Mouse (Mus musculus): ENCODE measurements around the gene Pmepa1.

The Pmepa1 gene

GRCm38 (mm10) chr2:173186047-173186943, 90.0 kb downstream of the Pmepa1 start:
- CTCF ChIA-PET: interaction anchor here (0.6 to 3.0 kb wide), 4 partner anchors 361 to 1554 kb away, joined by 3 to 11 read pairs (median 4); no protein-coding TSS in a partner anchor

DNA sequence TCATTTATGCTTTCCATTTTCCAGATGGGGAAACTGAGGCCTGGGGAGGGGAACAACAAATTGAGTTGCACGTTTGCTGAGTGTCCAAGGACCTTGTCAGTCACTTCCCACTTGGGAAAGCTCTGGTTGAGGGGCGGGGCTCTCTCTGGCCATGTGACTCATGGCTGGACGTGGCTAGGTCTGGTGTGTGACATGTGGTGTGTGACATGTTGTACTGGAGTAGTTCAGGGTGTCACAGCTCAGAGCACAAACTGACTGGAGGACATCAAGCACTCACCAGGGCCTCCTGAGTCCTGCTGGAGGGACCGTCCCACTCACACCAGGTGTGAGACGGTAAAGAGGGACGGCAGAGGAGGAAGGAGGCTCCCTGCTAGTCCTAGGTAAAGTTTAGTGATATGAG, 91.1 kb downstream of the Pmepa1 start:
- CTCF ChIA-PET: interaction anchor here (1.8 to 3.0 kb wide), 2 partner anchors 362 to 376 kb away, joined by 4 to 11 read pairs; no protein-coding TSS in a partner anchor

- CTCF ChIA-PET: interaction anchor here (3.0 kb wide), 1 partner anchor 377 kb away, joined by 11 read pairs; no protein-coding TSS in a partner anchor
Observed at GRCm38 (mm10) chr2:173184475-173185080, 91.8 kb downstream of the Pmepa1 start.

DNA sequence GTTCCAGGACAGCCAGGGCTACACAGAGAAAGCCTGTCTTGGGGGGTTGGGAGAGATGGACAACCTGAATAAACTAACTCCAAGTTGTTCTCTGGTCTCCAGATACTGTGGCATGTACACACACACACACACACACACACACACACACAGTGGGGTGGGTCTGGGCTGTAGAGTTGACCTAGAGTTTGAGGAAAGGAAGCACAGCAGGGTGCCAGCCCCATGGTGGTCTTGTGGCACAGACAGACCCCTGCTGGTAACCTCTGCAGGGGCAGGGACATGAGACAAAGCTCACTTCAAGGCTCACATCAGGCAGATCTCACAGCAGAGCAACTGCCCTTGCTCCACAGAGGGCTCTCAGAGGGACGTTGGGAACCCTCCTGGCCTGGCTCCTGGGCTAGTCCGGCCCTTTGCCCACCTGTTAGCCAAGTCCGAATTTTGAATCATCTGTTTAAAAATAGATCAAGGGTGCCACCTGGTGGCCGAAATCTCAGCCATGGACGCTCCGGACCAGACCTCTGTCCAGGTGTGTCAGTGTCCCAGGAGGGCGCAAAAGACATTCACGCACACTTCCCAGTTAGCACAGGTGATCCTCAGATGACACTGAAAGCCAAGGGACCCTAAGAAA, 92.4 kb downstream of the Pmepa1 start:
- CTCF ChIA-PET: interaction anchor here (3.0 kb wide), 1 partner anchor 377 kb away, joined by 11 read pairs; no protein-coding TSS in a partner anchor

DNA sequence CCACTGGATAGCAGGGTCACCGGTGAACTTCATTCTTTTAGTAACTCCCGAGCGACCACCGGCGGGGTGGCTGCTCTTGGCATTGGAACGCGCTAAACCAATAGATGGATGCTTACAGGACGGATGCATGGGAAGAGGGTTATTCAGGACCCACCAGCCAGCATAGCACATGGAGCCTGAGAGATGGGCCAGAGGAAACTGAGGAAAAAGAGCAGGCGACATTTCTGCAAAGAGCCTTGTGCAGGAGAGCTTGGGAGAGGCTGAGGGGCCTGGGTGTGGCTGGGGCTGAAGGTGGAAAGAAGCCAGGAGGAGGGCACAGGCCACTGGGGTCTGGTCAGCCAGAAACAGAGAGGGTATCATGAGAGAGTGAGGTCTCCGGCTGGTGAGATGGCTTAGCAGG, 93.0 kb downstream of the Pmepa1 start:
- CTCF ChIA-PET: no interaction called here

- CTCF ChIA-PET: no interaction called here
Observed at GRCm38 (mm10) chr2:173182796-173183195, 93.5 kb downstream of the Pmepa1 start.

- CTCF ChIA-PET: interaction anchor here (0.6 kb wide), 1 partner anchor 215 kb away, joined by 3 read pairs; no protein-coding TSS in a partner anchor
Observed at GRCm38 (mm10) chr2:173181901-173182300, 94.4 kb downstream of the Pmepa1 start.

DNA sequence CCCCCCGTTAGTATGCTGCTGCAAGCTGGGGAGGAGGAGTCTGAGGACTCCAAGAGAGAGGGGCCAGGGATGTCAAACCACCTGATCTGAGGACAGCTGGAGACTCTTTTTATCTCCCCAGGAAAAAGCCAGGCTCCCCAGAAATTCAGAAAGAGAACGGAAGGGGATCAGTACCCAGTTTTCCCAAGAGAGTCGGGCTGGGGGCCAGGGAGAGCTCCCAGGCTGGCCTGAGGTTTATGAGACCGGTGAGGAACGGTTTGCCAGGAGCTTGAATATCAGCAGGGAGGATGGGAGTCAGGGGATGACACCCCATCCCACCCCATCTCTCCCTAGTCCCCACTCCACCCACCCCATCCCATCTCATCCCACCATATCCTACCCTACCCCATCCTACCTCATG, 94.8 kb downstream of the Pmepa1 start:
- CTCF ChIA-PET: interaction anchor here (0.6 kb wide), 1 partner anchor 215 kb away, joined by 3 read pairs; no protein-coding TSS in a partner anchor

- CTCF ChIA-PET: interaction anchor here (0.6 to 1.3 kb wide), 2 partner anchors 216 to 381 kb away, joined by 3 read pairs; no protein-coding TSS in a partner anchor
Observed at GRCm38 (mm10) chr2:173180721-173181388, 95.5 kb downstream of the Pmepa1 start.

GRCm38 (mm10) chr2:173180026-173180425, 96.3 kb downstream of the Pmepa1 start:
- CTCF ChIA-PET: interaction anchor here (1.3 kb wide), 1 partner anchor 382 kb away, joined by 3 read pairs; no protein-coding TSS in a partner anchor

DNA sequence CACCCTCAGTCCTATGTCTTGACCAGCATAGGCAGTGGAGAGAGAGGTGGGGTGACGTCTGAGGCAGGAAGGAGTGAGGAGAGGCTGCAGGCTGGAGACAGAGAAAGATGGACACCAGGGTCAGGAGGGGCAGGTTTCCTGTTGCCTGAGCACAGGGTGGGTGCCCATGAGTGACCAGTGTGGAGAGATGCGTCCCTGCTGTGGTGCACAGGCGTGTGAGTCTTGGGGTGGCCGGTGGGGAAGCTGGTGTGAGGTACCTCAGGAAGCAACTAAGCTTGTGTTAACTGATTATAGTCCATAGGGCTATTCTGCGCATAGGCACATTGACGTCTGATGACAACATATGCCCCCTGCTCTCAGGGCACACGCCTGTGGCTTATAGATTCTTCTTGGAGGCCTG, 97.3 kb downstream of the Pmepa1 start:
- CTCF ChIA-PET: no interaction called here

DNA sequence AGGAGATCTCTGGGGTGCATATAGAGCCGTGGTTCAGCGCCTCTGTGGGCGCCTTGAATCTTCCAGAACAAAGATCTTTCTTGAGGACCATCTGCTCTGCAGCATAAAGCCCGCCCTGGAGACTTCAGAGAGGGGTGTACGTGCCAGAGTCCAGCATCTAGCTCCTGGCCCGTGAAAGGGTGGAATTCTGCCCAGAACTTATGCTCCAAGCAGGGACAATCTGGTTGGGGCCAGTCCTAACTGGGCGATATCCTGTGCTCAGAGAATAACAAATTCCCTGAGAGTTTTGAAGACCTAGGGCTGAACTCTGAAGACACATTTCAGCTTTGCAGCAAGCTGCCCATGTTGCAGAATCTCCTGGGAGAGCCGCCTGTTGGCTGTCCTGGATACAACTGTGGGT, 98.4 kb downstream of the Pmepa1 start:
- CTCF ChIA-PET: no interaction called here

- CTCF ChIA-PET: no interaction called here
Observed at GRCm38 (mm10) chr2:173177481-173177880, 98.9 kb downstream of the Pmepa1 start.

DNA sequence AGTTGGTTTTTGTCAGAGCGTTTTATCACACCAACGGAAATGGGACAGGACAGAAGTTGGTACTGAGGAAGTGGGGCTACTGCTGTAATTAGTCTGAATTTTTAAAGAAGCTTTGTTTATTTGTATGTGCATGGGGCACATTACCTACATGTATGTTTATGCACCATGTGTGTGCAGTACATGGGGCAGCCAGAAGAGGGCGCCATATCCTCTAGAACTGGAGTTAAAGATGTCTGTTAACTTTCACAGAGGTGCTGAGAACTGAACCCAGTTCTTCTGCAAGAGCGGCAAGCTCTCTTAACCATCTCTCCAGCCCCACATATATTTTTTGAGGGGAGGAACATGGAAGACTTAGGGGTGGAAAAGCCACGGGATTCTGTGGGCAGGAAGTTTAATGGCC, 100.6 kb downstream of the Pmepa1 start:
- CTCF ChIA-PET: interaction anchor here (0.7 kb wide), 1 partner anchor 49 kb away, joined by 4 read pairs; no protein-coding TSS in a partner anchor

GRCm38 (mm10) chr2:173174569-173174968, 101.8 kb downstream of the Pmepa1 start:
- CTCF ChIA-PET: no interaction called here
